Mouse (Mus musculus) testis, adult 2 months (tissue): ENCODE results near the gene Ccer2. TPM values are rescaled to one million over a fixed set of nuclear protein-coding genes. Genes with fewer than 3 reads are reported as not detected.

Experiments
- H3K27ac ChIP-seq: fragments of 200-500 bp; 2 replicates; pipeline ENCODE4 v1.5.1; 2012; ENCODE audit warnings: low read depth, low read length; ENCODE audit not compliant: control insufficient read depth, insufficient read depth
- H3K27me3 ChIP-seq: fragments of 200-500 bp; 2 replicates; pipeline ENCODE4 v1.6.1; 2012; ENCODE audit warnings: mild to moderate bottlenecking, low read length, moderate library complexity; ENCODE audit not compliant: control insufficient read depth, insufficient read depth
- H3K36me3 ChIP-seq: fragments of 200-500 bp; 2 replicates; pipeline ENCODE4 v1.6.1; 2012; ENCODE audit warnings: mild to moderate bottlenecking, low read length; ENCODE audit not compliant: control insufficient read depth, insufficient read depth
- H3K4me1 ChIP-seq: fragments of 200-500 bp; 2 replicates; pipeline ENCODE4 v1.6.1; 2012; ENCODE audit warnings: low read length; ENCODE audit not compliant: control insufficient read depth, insufficient read depth
- H3K4me3 ChIP-seq: fragments of 200-500 bp; 2 replicates; pipeline ENCODE4 v1.5.1; 2012; ENCODE audit warnings: low read depth, mild to moderate bottlenecking, low read length, moderate library complexity, mixed read lengths; ENCODE audit not compliant: control insufficient read depth
- CTCF ChIP-seq: fragments of 200-500 bp; IDR thresholded peaks from 2 replicates; pipeline ENCODE4 v1.5.1; 2012; ENCODE audit warnings: low read depth, mild to moderate bottlenecking, inconsistent platforms, low read length, moderate library complexity; ENCODE audit not compliant: control insufficient read depth, insufficient read depth, insufficient replicate concordance
- POLR2A ChIP-seq: fragments of 200-500 bp; IDR thresholded peaks from 2 replicates; pipeline ENCODE4 v1.6.1; 2012; ENCODE audit warnings: low read depth, mild to moderate bottlenecking, inconsistent platforms, low read length, moderate library complexity; ENCODE audit not compliant: control insufficient read depth
- polyA plus RNA-seq: library from polyadenylated mRNA; depleted of rRNA; stranded (reverse); fragments of >200 nt; gene quantifications from 2 replicates; pipeline ENCODE4 v1.2.3, GENCODE M21; 2012; rRNA removed

Ccer2 gene
- polyA plus RNA-seq, 1 experiment = not detected

DNA sequence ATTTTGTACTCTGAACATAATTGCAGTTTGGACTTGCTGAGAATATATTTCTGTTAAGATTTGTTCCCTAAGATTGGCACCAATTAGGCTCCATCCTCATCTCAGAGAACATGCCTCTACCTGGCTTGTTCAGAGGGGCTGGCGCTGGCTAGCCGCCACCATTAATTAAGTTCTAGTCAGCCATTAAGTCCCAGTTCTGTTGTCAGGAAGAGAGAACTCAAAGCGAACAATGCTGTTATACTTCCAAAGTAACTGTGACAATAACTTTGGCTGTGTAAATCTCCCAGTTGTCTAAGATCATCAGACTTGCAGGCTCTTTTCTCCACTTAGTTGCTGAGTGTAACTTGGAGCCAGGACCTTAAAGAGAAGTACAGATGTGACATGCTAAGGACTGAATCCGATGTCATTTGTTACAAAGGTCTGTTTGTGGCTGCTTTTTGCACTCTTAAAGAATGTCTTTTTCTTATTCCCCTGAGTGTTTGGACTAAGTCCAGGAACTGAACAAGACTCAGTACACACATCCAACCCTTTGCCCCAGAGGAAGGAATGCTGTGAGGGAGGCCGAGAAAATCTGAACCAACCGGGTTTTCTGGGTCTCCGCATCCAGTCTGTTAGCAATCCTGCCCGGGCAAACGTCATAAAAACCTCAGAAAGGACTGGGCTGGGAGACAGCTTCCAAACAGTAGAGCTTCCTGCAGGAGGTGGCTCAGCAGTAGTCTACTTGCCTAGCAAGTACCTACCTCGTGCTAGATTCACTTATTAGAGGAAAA is 46.1 kb downstream of the Ccer2 start:
- H3K4me3 ChIP-seq = no peak overlapping the region
- no peak for TF ChIP-seq POLR2A
- no peak for TF ChIP-seq CTCF
- H3K36me3 ChIP-seq = no peaks in the 10 kb centered on the region
- no peaks in the 10 kb centered on the region for H3K27me3 ChIP-seq
- peak overlapping the region; percentile 45; the same call in 1 of the 2 replicates for H3K27ac ChIP-seq
- H3K4me1 ChIP-seq = peaks cover 7% of the 10 kb centered on the region

DNA sequence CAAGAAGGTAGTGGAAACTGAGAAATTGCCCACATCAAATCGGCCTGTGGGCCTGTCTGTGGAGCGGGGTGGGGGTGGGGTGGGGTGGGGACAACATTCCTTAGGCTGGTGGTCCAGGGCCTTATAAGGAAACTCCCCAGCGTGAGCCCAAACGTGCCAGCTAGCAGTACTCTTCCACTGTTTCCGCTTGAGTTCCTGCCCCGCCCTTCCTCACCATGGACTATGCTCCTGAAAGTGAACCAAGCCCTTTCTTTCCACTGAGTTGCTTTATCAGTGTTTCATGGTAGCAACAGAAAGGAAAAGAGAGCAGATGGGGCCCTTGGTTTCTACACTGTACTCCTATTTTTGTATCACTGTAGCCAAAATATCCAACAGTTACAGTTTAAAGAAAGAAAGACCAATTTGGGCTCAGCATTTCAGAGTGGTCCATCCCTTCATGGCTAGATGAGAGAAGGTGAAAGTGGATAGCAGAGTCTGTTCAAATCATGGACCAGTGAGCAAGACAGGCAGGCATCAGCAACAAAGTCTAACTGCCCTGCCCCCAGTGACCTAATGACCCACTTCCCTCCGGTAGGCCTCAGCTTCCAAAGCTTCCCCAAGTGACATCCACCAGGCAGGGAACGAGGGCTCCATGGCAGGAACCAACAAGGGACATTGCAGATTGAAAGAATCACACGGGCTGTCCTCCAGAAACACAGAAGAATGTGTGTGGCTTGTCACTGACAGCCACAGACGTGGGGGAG is 47.0 kb downstream of the Ccer2 start:
- no peaks in the 10 kb centered on the region for H3K36me3 ChIP-seq
- no peaks in the 10 kb centered on the region for H3K27me3 ChIP-seq
- TF ChIP-seq POLR2A (no peak), CTCF (no peak)
- no peak overlapping the region for H3K4me3 ChIP-seq
- no peak overlapping the region; the same call in 1 of the 2 replicates for H3K27ac ChIP-seq
- H3K4me1 ChIP-seq = peaks cover 9% of the 10 kb centered on the region

DNA sequence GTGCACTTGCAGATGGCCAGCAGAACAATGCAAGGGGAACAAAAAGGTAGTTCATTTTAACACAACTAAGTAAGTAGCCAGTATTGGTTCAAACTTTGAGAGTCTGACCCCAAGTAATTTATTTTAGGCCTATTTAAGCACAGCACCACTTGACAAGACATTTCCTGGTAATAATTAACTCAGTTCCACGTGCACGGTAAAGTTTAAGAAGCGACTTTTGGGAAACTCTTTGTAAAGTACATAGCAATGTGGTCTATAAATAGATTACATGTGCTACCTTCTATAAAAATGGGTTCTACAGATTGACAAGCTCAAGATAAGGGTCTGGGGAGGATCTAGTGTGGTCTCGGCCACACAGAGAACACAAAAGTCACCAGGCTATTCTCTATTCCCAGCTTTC is 47.8 kb downstream of the Ccer2 start:
- peaks cover 11% of the 10 kb centered on the region for H3K4me1 ChIP-seq
- no peaks in the 10 kb centered on the region for H3K36me3 ChIP-seq
- no peaks in the 10 kb centered on the region for H3K27me3 ChIP-seq
- H3K4me3 ChIP-seq = no peak overlapping the region
- H3K27ac ChIP-seq = no peak overlapping the region
- no peak for TF ChIP-seq POLR2A
- no peak for TF ChIP-seq CTCF

DNA sequence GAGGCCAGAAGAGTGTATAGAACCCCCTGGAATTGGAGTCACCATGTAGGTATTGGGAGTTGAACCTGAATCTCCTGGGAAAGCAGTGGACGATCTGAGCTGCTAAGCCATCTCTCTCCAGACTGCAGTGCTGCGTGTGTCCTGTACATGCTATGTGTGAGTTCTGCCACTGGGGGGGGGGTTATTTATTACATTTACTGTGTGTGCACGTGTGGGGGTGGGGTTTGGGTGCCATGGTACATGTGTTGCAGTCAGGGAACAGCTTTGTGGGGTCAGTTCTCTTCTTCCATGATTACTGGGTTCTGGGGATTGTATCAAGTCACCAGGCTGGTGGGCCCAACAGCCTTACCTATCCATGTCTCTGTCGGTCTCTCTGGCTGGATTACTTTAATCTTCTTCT is 50.9 kb downstream of the Ccer2 start:
- Histone ChIP-seq H3K4me3 (no peak overlapping the region), H3K27me3 (no peaks in the 10 kb centered on the region), H3K36me3 (no peaks in the 10 kb centered on the region), H3K4me1 (peaks cover 17% of the 10 kb centered on the region), H3K27ac (no peak overlapping the region)
- TF ChIP-seq CTCF (no peak), POLR2A (no peak)

DNA sequence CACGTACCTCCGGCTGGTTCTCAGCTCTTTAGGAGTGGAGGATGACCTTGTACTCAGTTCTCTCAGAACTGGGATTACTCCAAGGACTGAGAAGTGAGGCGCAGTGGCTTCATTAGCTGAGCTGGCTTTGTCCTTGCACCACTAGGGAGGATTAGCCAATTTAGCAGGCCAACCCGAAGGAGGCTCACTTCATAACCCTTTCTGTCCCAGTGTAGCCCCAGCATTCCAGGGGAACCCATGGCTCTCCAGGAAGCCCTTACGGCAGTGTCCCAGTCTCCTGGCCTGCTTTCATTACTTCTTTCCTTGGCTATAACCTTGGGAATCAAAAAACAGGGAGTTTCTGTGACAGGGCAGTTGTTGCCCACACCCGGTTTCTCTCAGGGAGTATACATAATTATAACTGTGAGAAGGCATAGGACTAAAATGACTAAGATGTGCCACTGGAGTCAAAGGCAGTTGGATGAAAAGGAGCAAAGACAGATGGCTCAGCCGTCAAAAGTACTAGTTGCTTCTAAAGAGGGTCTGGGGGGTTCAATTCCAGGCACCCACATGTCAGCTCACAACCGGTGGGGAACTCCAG is 51.8 kb downstream of the Ccer2 start:
- Histone ChIP-seq H3K4me3 (peak overlapping the region; percentile 93), H3K4me1 (peaks cover 17% of the 10 kb centered on the region), H3K27ac (peak overlapping the region; percentile 98), H3K36me3 (peaks cover 2% of the 10 kb centered on the region; the same call in 1 of the 2 replicates), H3K27me3 (no peaks in the 10 kb centered on the region)
- TF ChIP-seq CTCF (no peak), POLR2A (no peak)

DNA sequence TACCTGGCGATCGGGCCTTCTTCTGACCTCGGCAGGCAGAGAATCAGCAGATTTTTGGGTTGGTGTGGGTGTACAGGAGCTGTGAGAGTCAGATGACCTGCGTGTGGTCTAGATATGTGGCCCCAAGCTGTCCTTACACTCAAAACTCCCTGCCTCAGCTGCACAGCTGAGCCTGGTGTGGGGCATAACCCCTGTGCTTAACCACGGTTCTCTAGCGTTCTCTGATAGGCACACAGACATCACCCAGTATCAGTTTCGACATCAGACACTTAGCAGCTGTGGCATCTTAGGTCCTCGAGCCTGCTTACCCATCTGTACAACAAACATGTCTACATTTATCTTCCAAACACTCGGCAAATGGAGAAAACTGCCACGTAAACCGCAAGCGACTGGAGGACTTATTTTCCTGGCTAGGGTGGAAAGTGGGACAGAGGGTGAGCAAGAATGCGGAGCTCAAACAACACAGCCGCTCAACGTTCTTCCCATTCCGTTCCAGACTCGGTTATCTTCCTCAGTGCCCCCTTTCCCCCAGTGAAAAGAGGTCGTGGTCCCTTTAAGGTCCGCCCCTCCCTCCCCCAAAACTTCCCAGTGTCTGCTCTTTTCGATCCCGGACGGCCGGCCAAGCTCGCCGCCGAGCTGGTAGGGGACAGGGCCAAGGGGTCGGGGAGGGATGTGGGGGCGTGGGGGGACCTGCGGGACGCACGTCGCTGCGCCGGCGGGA is 52.4 kb downstream of the Ccer2 start, which contains the start of gene Hnrnpl:
TSS of gene Hnrnpl (plus strand) at position 321 of the 721 bp plus-strand sequence.
- TF ChIP-seq CTCF (no peak), POLR2A (peak; percentile 13; the same call in 1 of the 2 replicates)
- H3K4me1 ChIP-seq = peaks cover 13% of the 10 kb centered on the region

More for the DNA sequence above, 52.4 kb downstream of the Ccer2 start, which contains the start of gene Hnrnpl:
- Histone ChIP-seq H3K4me3 (peak within 1 kb of the TSS; percentile 93), H3K36me3 (peaks cover 5% of the 10 kb centered on the region), H3K27ac (peak within 1 kb of the TSS; percentile 98), H3K27me3 (no peaks in the 10 kb centered on the region)

Other genes starting within 250 kb of the Ccer2 start
- gene Ifnl2, start 245.7 kb upstream of the Ccer2 start, polyA plus RNA-seq = not detected in 2 replicates
- not detected in 2 replicates for gene Ifnl3, start 233.3 kb upstream of the Ccer2 start, polyA plus RNA-seq
- gene Sycn, start 215.3 kb upstream of the Ccer2 start, polyA plus RNA-seq = 0.24 and 0.31 TPM in 2 replicates
- 0.62 and 0.70 TPM in 2 replicates for gene Nccrp1, start 208.9 kb upstream of the Ccer2 start, polyA plus RNA-seq
- 234 and 246 TPM in 2 replicates for gene Samd4b, start 158.0 kb upstream of the Ccer2 start, polyA plus RNA-seq
- 21.5 and 23.6 TPM in 2 replicates for gene Pak4, start 158.0 kb upstream of the Ccer2 start, polyA plus RNA-seq
- gene Acp7, start 124.8 kb upstream of the Ccer2 start, polyA plus RNA-seq = 7.5 and 11.7 TPM in 2 replicates
- 15.8 and 16.3 TPM in 2 replicates for gene Fbxo27, start 63.3 kb upstream of the Ccer2 start, polyA plus RNA-seq
- 7.2 and 8.1 TPM in 2 replicates for gene Fbxo17, start 39.4 kb upstream of the Ccer2 start, polyA plus RNA-seq
- 29.5 and 39.3 TPM in 2 replicates for gene Mrps12, start 14.4 kb upstream of the Ccer2 start, polyA plus RNA-seq
- 12.5 and 13.6 TPM in 2 replicates for gene Sars2, start 14.2 kb upstream of the Ccer2 start, polyA plus RNA-seq
- 144 and 203 TPM in 2 replicates for gene Sirt2, start 10.6 kb downstream of the Ccer2 start, polyA plus RNA-seq
- gene Nfkbib, start 11.3 kb downstream of the Ccer2 start, polyA plus RNA-seq = 134 and 152 TPM in 2 replicates
- 1.1 and 1.6 TPM in 2 replicates for gene Rinl, start 32.8 kb downstream of the Ccer2 start, polyA plus RNA-seq
- 162 and 200 TPM in 2 replicates for gene Hnrnpl, start 52.4 kb downstream of the Ccer2 start, polyA plus RNA-seq
- 124 and 147 TPM in 2 replicates for gene Ech1, start 69.0 kb downstream of the Ccer2 start, polyA plus RNA-seq
- 13.8 and 17.5 TPM in 2 replicates for gene Lgals4, start 77.7 kb downstream of the Ccer2 start, polyA plus RNA-seq
- gene Lgals7, start 107.7 kb downstream of the Ccer2 start, polyA plus RNA-seq = 1.4 and 1.7 TPM in 2 replicates
- 0.14 and 0.17 TPM in 2 replicates for gene Capn12, start 125.2 kb downstream of the Ccer2 start, polyA plus RNA-seq
- gene Actn4, start 206.2 kb downstream of the Ccer2 start, polyA plus RNA-seq = 73.9 and 77.5 TPM in 2 replicates
- 379 and 426 TPM in 2 replicates for gene Eif3k, start 225.7 kb downstream of the Ccer2 start, polyA plus RNA-seq
- 58.8 and 83.2 TPM in 2 replicates for gene Map4k1, start 225.9 kb downstream of the Ccer2 start, polyA plus RNA-seq